Mouse (Mus musculus) bone marrow, adult 2 months (tissue): ENCODE measurements at regions not wholly inside any gene's neighbourhood (a gene's known extent, or its start where the extent isn't known, plus 50 kb on each side); places are given as distances from the start of the nearest gene placed in this dataset.

Source experiments
- H3K27ac ChIP-seq: fragments of 200-500 bp; 2 replicates; pipeline ENCODE4 v1.5.1; 2012; ENCODE audit warnings: low read depth, mild to moderate bottlenecking, control low read depth, inconsistent platforms, low read length; ENCODE audit not compliant: control insufficient read depth, poor library complexity, insufficient read depth
- H3K4me1 ChIP-seq: fragments of 200-500 bp; 2 replicates; pipeline ENCODE4 v1.6.1; 2011; ENCODE audit warnings: low read length; ENCODE audit not compliant: control insufficient read depth, insufficient read depth
- H3K4me3 ChIP-seq: fragments of 200-500 bp; replicated peaks from 2 replicates; pipeline ENCODE3; 2011; ENCODE audit warnings: mild to moderate bottlenecking, low read depth, low read length, control low read depth; ENCODE audit not compliant: control insufficient read depth
- CTCF ChIP-seq: fragments of 200-500 bp; IDR thresholded peaks from 2 replicates; pipeline ENCODE4 v1.5.1; 2011; ENCODE audit warnings: low read length, control low read depth; ENCODE audit not compliant: control insufficient read depth, insufficient read depth
- POLR2A ChIP-seq: fragments of 200-500 bp; IDR thresholded peaks from 2 replicates; pipeline ENCODE4 v1.6.1; 2011; ENCODE audit warnings: low read depth, mild to moderate bottlenecking, control low read depth, low read length, borderline replicate concordance; ENCODE audit not compliant: control insufficient read depth
- WGBS: fragments of 180-500 bp; shearing (Covaris S2); methylation state at CpG from one replicate; pipeline ENCODE4 v1.1.7; 2018; 5-methylcytosine and 5-hydroxymethylcytosine counted together

GRCm38 (mm10) chr12:39731177-39731576 lies 306.6 kb downstream of the Arl4a start:
- WGBS: 83% methylated on average over 3 of the region's 3 CpGs
- TF ChIP-seq CTCF (no peak), POLR2A (no peak)
- H3K27ac ChIP-seq: no peak overlapping the region
- no peaks in the 10 kb centered on the region for H3K4me1 ChIP-seq
- no peak overlapping the region for H3K4me3 ChIP-seq

GRCm38 (mm10) chr12:39729255-39729654 lies 308.6 kb downstream of the Arl4a start:
- H3K27ac ChIP-seq: no peak overlapping the region
- 63% methylated on average over 2 of the region's 2 CpGs for WGBS
- no peaks in the 10 kb centered on the region for H3K4me1 ChIP-seq
- H3K4me3 ChIP-seq: no peak overlapping the region
- no peak for TF ChIP-seq POLR2A
- TF ChIP-seq CTCF: no peak

- TF ChIP-seq POLR2A: no peak
- no peak for TF ChIP-seq CTCF
- WGBS: 75% methylated on average over 2 of the region's 2 CpGs
These were observed 313.7 kb downstream of the Arl4a start for GRCm38 (mm10) chr12:39724172-39724571.

GRCm38 (mm10) chr12:39715120-39715519 lies 322.7 kb downstream of the Arl4a start:
- Histone ChIP-seq H3K27ac (no peak overlapping the region), H3K4me1 (no peaks in the 10 kb centered on the region), H3K4me3 (no peak overlapping the region)
- WGBS: 82% methylated on average over 4 of the region's 4 CpGs
- TF ChIP-seq POLR2A (no peak), CTCF (no peak)

More at GRCm38 (mm10) chr12:39724172-39724571, 313.7 kb downstream of the Arl4a start:
- Histone ChIP-seq H3K4me1 (no peaks in the 10 kb centered on the region), H3K27ac (no peak overlapping the region), H3K4me3 (no peak overlapping the region)

GRCm38 (mm10) chr12:39714169-39714794 lies 323.5 kb downstream of the Arl4a start:
- WGBS: 76% methylated on average over 2 of the region's 2 CpGs
- H3K4me3 ChIP-seq: no peak overlapping the region
- TF ChIP-seq POLR2A (no peak), CTCF (no peak)
- H3K27ac ChIP-seq: no peak overlapping the region
- H3K4me1 ChIP-seq: no peaks in the 10 kb centered on the region

- Histone ChIP-seq H3K4me3 (no peak overlapping the region), H3K27ac (no peak overlapping the region), H3K4me1 (no peaks in the 10 kb centered on the region)
- WGBS: 66% methylated on average over 1 of the region's 1 CpGs
- TF ChIP-seq CTCF (no peak), POLR2A (no peak)
These were observed 326.0 kb downstream of the Arl4a start for GRCm38 (mm10) chr12:39711807-39712206.

GRCm38 (mm10) chr12:39709850-39710249 lies 328.0 kb downstream of the Arl4a start:
- 92% methylated on average over 5 of the region's 5 CpGs for WGBS
- Histone ChIP-seq H3K4me3 (no peak overlapping the region), H3K27ac (no peak overlapping the region), H3K4me1 (no peaks in the 10 kb centered on the region)
- TF ChIP-seq POLR2A: no peak
- no peak for TF ChIP-seq CTCF

- TF ChIP-seq POLR2A (no peak), CTCF (no peak)
- Histone ChIP-seq H3K4me1 (no peaks in the 10 kb centered on the region), H3K4me3 (no peak overlapping the region), H3K27ac (no peak overlapping the region)
- WGBS: 72% methylated on average over 3 of the region's 3 CpGs
These were observed 340.6 kb downstream of the Arl4a start for GRCm38 (mm10) chr12:39697182-39697581.

GRCm38 (mm10) chr12:39695322-39695721 lies 342.5 kb downstream of the Arl4a start:
- WGBS: 59% methylated on average over 1 of the region's 1 CpGs
- Histone ChIP-seq H3K4me3 (no peak overlapping the region), H3K4me1 (no peaks in the 10 kb centered on the region), H3K27ac (no peak overlapping the region)
- TF ChIP-seq POLR2A: no peak
- no peak for TF ChIP-seq CTCF

GRCm38 (mm10) chr12:39692043-39692442 lies 345.8 kb downstream of the Arl4a start:
- WGBS: 85% methylated on average over 2 of the region's 2 CpGs
- no peak overlapping the region for H3K27ac ChIP-seq
- no peak overlapping the region for H3K4me3 ChIP-seq
- no peak for TF ChIP-seq CTCF
- TF ChIP-seq POLR2A: no peak
- H3K4me1 ChIP-seq: no peaks in the 10 kb centered on the region
